Mouse (Mus musculus): ENCODE results near the gene Adamts10. TPM values are rescaled to one million over a fixed set of nuclear protein-coding genes. Genes with fewer than 3 reads are reported as not detected.

Adamts10 gene
- polyA plus RNA-seq, 1 experiment from 2014 or later = 45.9 TPM

GRCm38 (mm10) chr17:33510172-33510571 lies 13.8 kb upstream of the Adamts10 start:
- H3K4me1 ChIP-seq (ENCODE audit: control insufficient read depth, insufficient read depth, low read length) = no peaks in the 10 kb centered on the region
- WGBS = 74% methylated on average over 5 of the region's 5 CpGs
- H3K27me3 ChIP-seq (ENCODE audit: control insufficient read depth, insufficient read depth, low read length) = no peaks in the 10 kb centered on the region
- ATAC-seq (ENCODE audit: low read depth) = no peak
- no peaks in the 10 kb centered on the region for H3K9me3 ChIP-seq (ENCODE audit: control insufficient read depth, low read length)
- no peak overlapping the region for H3K27ac ChIP-seq (ENCODE audit: low read depth, low read length)
- no peaks in the 10 kb centered on the region for H3K36me3 ChIP-seq (ENCODE audit: control insufficient read depth, insufficient read depth, low read length)
- H3K4me2 ChIP-seq (ENCODE audit: low read depth, low read length) = no peak overlapping the region
- no peak overlapping the region for H3K4me3 ChIP-seq (ENCODE audit: low read depth, low read length)
- H3K9ac ChIP-seq (replicated peaks; ENCODE audit: low read depth, low read length) = no peak overlapping the region

- Histone ChIP-seq H3K9ac (replicated peaks; ENCODE audit: low read depth, low read length) (no peak overlapping the region), H3K36me3 (ENCODE audit: control insufficient read depth, insufficient read depth, low read length) (no peaks in the 10 kb centered on the region), H3K27me3 (ENCODE audit: control insufficient read depth, insufficient read depth, low read length) (no peaks in the 10 kb centered on the region), H3K9me3 (ENCODE audit: control insufficient read depth, low read length) (no peaks in the 10 kb centered on the region), H3K4me3 (ENCODE audit: low read depth, low read length) (no peak overlapping the region), H3K4me2 (ENCODE audit: low read depth, low read length) (no peak overlapping the region), H3K27ac (ENCODE audit: low read depth, low read length) (no peak overlapping the region), H3K4me1 (ENCODE audit: control insufficient read depth, insufficient read depth, low read length) (no peaks in the 10 kb centered on the region)
- 33% methylated on average over 2 of the region's 2 CpGs for WGBS
- ATAC-seq (ENCODE audit: low read depth) = no peak
Observed at GRCm38 (mm10) chr17:33512441-33513415, 11.3 kb upstream of the Adamts10 start.

GRCm38 (mm10) chr17:33513874-33514273 lies 10.1 kb upstream of the Adamts10 start:
- Histone ChIP-seq H3K4me3 (ENCODE audit: low read depth, low read length) (no peak overlapping the region), H3K9me3 (ENCODE audit: control insufficient read depth, low read length) (no peaks in the 10 kb centered on the region), H3K4me2 (ENCODE audit: low read depth, low read length) (no peak overlapping the region), H3K4me1 (ENCODE audit: control insufficient read depth, insufficient read depth, low read length) (no peaks in the 10 kb centered on the region), H3K36me3 (ENCODE audit: control insufficient read depth, insufficient read depth, low read length) (no peaks in the 10 kb centered on the region), H3K27ac (ENCODE audit: low read depth, low read length) (no peak overlapping the region), H3K27me3 (ENCODE audit: control insufficient read depth, insufficient read depth, low read length) (no peaks in the 10 kb centered on the region), H3K9ac (replicated peaks; ENCODE audit: low read depth, low read length) (no peak overlapping the region)
- no peak for ATAC-seq (ENCODE audit: low read depth)
- WGBS = 86% methylated on average over 5 of the region's 5 CpGs

- 64% methylated on average over 1 of the region's 1 CpGs for WGBS
- Histone ChIP-seq H3K9me3 (ENCODE audit: control insufficient read depth, low read length) (no peaks in the 10 kb centered on the region), H3K36me3 (ENCODE audit: control insufficient read depth, insufficient read depth, low read length) (no peaks in the 10 kb centered on the region), H3K4me1 (ENCODE audit: control insufficient read depth, insufficient read depth, low read length) (peaks cover 5% of the 10 kb centered on the region; the same call in 1 of the 2 replicates), H3K9ac (replicated peaks; ENCODE audit: low read depth, low read length) (no peak overlapping the region), H3K27ac (ENCODE audit: low read depth, low read length) (no peak overlapping the region), H3K27me3 (ENCODE audit: control insufficient read depth, insufficient read depth, low read length) (no peaks in the 10 kb centered on the region), H3K4me3 (ENCODE audit: low read depth, low read length) (no peak overlapping the region), H3K4me2 (ENCODE audit: low read depth, low read length) (no peak overlapping the region)
- no peak for ATAC-seq (ENCODE audit: low read depth)
Observed at GRCm38 (mm10) chr17:33520366-33520765, 3.6 kb upstream of the Adamts10 start.

GRCm38 (mm10) chr17:33523431-33523917 lies 530 bp upstream of the Adamts10 start:
- Histone ChIP-seq H3K27ac (ENCODE audit: low read depth, low read length) (no peak overlapping the region; the same call in 1 of the 2 replicates), H3K4me1 (ENCODE audit: control insufficient read depth, insufficient read depth, low read length) (peaks cover 5% of the 10 kb centered on the region; the same call in 1 of the 2 replicates), H3K9ac (replicated peaks; ENCODE audit: low read depth, low read length) (peak overlapping the region; percentile 76), H3K36me3 (ENCODE audit: control insufficient read depth, insufficient read depth, low read length) (no peaks in the 10 kb centered on the region), H3K9me3 (ENCODE audit: control insufficient read depth, low read length) (no peaks in the 10 kb centered on the region), H3K4me2 (ENCODE audit: low read depth, low read length) (peak overlapping the region; percentile 65), H3K4me3 (ENCODE audit: low read depth, low read length) (peak overlapping the region; percentile 67), H3K27me3 (ENCODE audit: control insufficient read depth, insufficient read depth, low read length) (no peaks in the 10 kb centered on the region)
- ATAC-seq (ENCODE audit: low read depth) = peak; percentile 58
- WGBS = 2% methylated on average over 11 of the region's 13 CpGs

- H3K4me2 ChIP-seq (ENCODE audit: low read depth, low read length) = peak overlapping the region; percentile 65
- WGBS = 11% methylated on average over 2 of the region's 2 CpGs
- peak overlapping the region; percentile 25 for H3K27ac ChIP-seq (ENCODE audit: low read depth, low read length)
- H3K4me1 ChIP-seq (ENCODE audit: control insufficient read depth, insufficient read depth, low read length) = peaks cover 5% of the 10 kb centered on the region; the same call in 1 of the 2 replicates
- no peaks in the 10 kb centered on the region for H3K27me3 ChIP-seq (ENCODE audit: control insufficient read depth, insufficient read depth, low read length)
- no peaks in the 10 kb centered on the region for H3K9me3 ChIP-seq (ENCODE audit: control insufficient read depth, low read length)
- peaks cover 9% of the 10 kb centered on the region; the same call in 1 of the 2 replicates for H3K36me3 ChIP-seq (ENCODE audit: control insufficient read depth, insufficient read depth, low read length)
- peak; percentile 41 for ATAC-seq (ENCODE audit: low read depth)
- peak overlapping the region; percentile 76 for H3K9ac ChIP-seq (replicated peaks; ENCODE audit: low read depth, low read length)
- H3K4me3 ChIP-seq (ENCODE audit: low read depth, low read length) = peak overlapping the region; percentile 67
Observed at GRCm38 (mm10) chr17:33524806-33525373, 886 bp downstream of the Adamts10 start.

GRCm38 (mm10) chr17:33526506-33526905 lies 2.5 kb downstream of the Adamts10 start:
- no peak overlapping the region for H3K27ac ChIP-seq (ENCODE audit: low read depth, low read length)
- H3K4me3 ChIP-seq (ENCODE audit: low read depth, low read length) = no peak overlapping the region
- H3K4me2 ChIP-seq (ENCODE audit: low read depth, low read length) = no peak overlapping the region
- no peak overlapping the region for H3K9ac ChIP-seq (replicated peaks; ENCODE audit: low read depth, low read length)
- ATAC-seq (ENCODE audit: low read depth) = no peak
- peaks cover 12% of the 10 kb centered on the region; the same call in 1 of the 2 replicates for H3K36me3 ChIP-seq (ENCODE audit: control insufficient read depth, insufficient read depth, low read length)
- peaks cover 5% of the 10 kb centered on the region; the same call in 1 of the 2 replicates for H3K4me1 ChIP-seq (ENCODE audit: control insufficient read depth, insufficient read depth, low read length)
- no peaks in the 10 kb centered on the region for H3K27me3 ChIP-seq (ENCODE audit: control insufficient read depth, insufficient read depth, low read length)
- H3K9me3 ChIP-seq (ENCODE audit: control insufficient read depth, low read length) = no peaks in the 10 kb centered on the region
- WGBS = 83% methylated on average over 3 of the region's 3 CpGs

GRCm38 (mm10) chr17:33539106-33539675 lies 15.2 kb downstream of the Adamts10 start:
- Histone ChIP-seq H3K9me3 (ENCODE audit: control insufficient read depth, low read length) (no peaks in the 10 kb centered on the region), H3K36me3 (ENCODE audit: control insufficient read depth, insufficient read depth, low read length) (peaks cover 26% of the 10 kb centered on the region; the same call in 1 of the 2 replicates), H3K4me3 (ENCODE audit: low read depth, low read length) (no peak overlapping the region), H3K27me3 (ENCODE audit: control insufficient read depth, insufficient read depth, low read length) (no peaks in the 10 kb centered on the region), H3K9ac (replicated peaks; ENCODE audit: low read depth, low read length) (no peak overlapping the region), H3K27ac (ENCODE audit: low read depth, low read length) (no peak overlapping the region), H3K4me2 (ENCODE audit: low read depth, low read length) (no peak overlapping the region), H3K4me1 (ENCODE audit: control insufficient read depth, insufficient read depth, low read length) (no peaks in the 10 kb centered on the region)
- ATAC-seq (ENCODE audit: low read depth) = peak; percentile 63; the same call in 1 of the 2 replicates
- 99% methylated on average over 3 of the region's 3 CpGs for WGBS

All from neural tube, embryonic 14.5 days (tissue).